Mouse (Mus musculus): ENCODE data around the gene Irf1. TPM values are rescaled to one million over a fixed set of nuclear protein-coding genes. Genes with fewer than 3 reads are reported as not detected.

Gene Irf1
- 300 TPM for total RNA-seq (2023)

GRCm38 (mm10) chr11:53769760-53770124 is at the start of gene Irf1:
Irf1 (plus strand) TSS chr11:53770014.

GRCm38 (mm10) chr11:53720715-53721114 is 49.1 kb upstream of the Irf1 start, which contains the start of gene Il5:
Il5 (plus strand) TSS chr11:53720794.

GRCm38 (mm10) chr11:53773087-53773486 is 3.3 kb downstream of the Irf1 start, which contains the start of gene Gm17334:
Gm17334 (minus strand) TSS chr11:53773187.

Other genes starting within 250 kb of the Irf1 start
- 6.3 TPM for gene Kif3a, start 202.6 kb upstream of the Irf1 start, total RNA-seq (2023)
- not detected for gene Il4, start 151.3 kb upstream of the Irf1 start, total RNA-seq (2023)
- not detected for gene Il13, start 135.3 kb upstream of the Irf1 start, total RNA-seq (2023)
- 21.0 TPM for gene Rad50, start 62.7 kb upstream of the Irf1 start, total RNA-seq (2023)
- gene Il5, start 49.2 kb upstream of the Irf1 start, total RNA-seq (2023) = not detected
- 2.0 TPM for gene Gm17334, start 3.2 kb downstream of the Irf1 start, total RNA-seq (2023)
- 18.5 TPM for gene Gm12216, start 89.2 kb downstream of the Irf1 start, total RNA-seq (2023)
- 18.7 TPM for gene Slc22a5, start 121.6 kb downstream of the Irf1 start, total RNA-seq (2023)
- 0.73 TPM for gene Slc22a21, start 210.3 kb downstream of the Irf1 start, total RNA-seq (2023)